Mouse (Mus musculus) neural tube, embryonic 13.5 days (tissue): ENCODE measurements around the gene Higd1b. TPM values are rescaled to one million over a fixed set of nuclear protein-coding genes. Genes with fewer than 3 reads are reported as not detected.

Experiments
- ATAC-seq: fragments of 200-750 bp; cut with Nextera tagmentation; 2 replicates; pipeline ENCODE4 v1.8.0; 2017; ENCODE audit warnings: low read depth, mild to moderate bottlenecking, moderate TSS enrichment, moderate library complexity
- H3K27ac ChIP-seq: fragments of 300-500 bp; sonication (generic); replicated peaks from 2 replicates; pipeline ENCODE4 v1.5.1; 2015; ENCODE audit warnings: moderate library complexity, mild to moderate bottlenecking, inconsistent platforms
- H3K27me3 ChIP-seq: fragments of 300-500 bp; sonication (generic); 2 replicates; pipeline ENCODE4 v1.6.1; 2015; ENCODE audit warnings: mild to moderate bottlenecking, inconsistent platforms
- H3K36me3 ChIP-seq: fragments of 300-500 bp; sonication (generic); 2 replicates; pipeline ENCODE4 v1.6.1; 2015; ENCODE audit warnings: mild to moderate bottlenecking, inconsistent platforms
- H3K4me1 ChIP-seq: fragments of 300-500 bp; sonication (generic); replicated peaks from 2 replicates; pipeline ENCODE4 v1.6.1; 2015; ENCODE audit warnings: inconsistent platforms
- H3K4me2 ChIP-seq: fragments of 300-500 bp; sonication (generic); 2 replicates; pipeline ENCODE4 v1.6.1; 2015; ENCODE audit warnings: inconsistent platforms, mild to moderate bottlenecking, moderate library complexity
- H3K4me3 ChIP-seq: fragments of 300-500 bp; sonication (generic); 2 replicates; pipeline ENCODE4 v1.5.1; 2015; ENCODE audit warnings: mild to moderate bottlenecking, inconsistent platforms
- H3K9ac ChIP-seq: fragments of 300-500 bp; sonication (generic); 2 replicates; pipeline ENCODE4 v1.6.1; 2015; ENCODE audit warnings: moderate library complexity, mild to moderate bottlenecking, inconsistent platforms
- H3K9me3 ChIP-seq: fragments of 300-500 bp; sonication (generic); 2 replicates; pipeline ENCODE4 v1.6.1; 2016; ENCODE audit warnings: inconsistent platforms
- WGBS: fragments of 180-500 bp; shearing (Covaris S2); methylation state at CpG from one replicate; pipeline ENCODE4 v1.1.7; 2015; 5-methylcytosine and 5-hydroxymethylcytosine counted together
- polyA plus RNA-seq: library from polyadenylated mRNA; unstranded; fragments of >200 nt; fragmentation: Nextera tagmentation; extraction: Ambion mirVana; gene quantifications from 2 replicates; pipeline ENCODE4 v1.2.1, GENCODE M21; 2015

Gene Higd1b
- polyA plus RNA-seq, 1 experiment from 2014 or later: 2.6 TPM

- peak; percentile 19; the same call in 1 of the 2 replicates for ATAC-seq
- peak overlapping the region; percentile 70 for H3K4me3 ChIP-seq
- peaks cover 32% of the 10 kb centered on the region for H3K4me1 ChIP-seq
- WGBS: 5% methylated on average over 14 of the region's 14 CpGs
- no peaks in the 10 kb centered on the region for H3K9me3 ChIP-seq
- peak overlapping the region; percentile 86 for H3K4me2 ChIP-seq
- H3K27ac ChIP-seq: peak overlapping the region; percentile 94
- peak overlapping the region; percentile 91; the same call in 1 of the 2 replicates for H3K9ac ChIP-seq
- H3K36me3 ChIP-seq: no peaks in the 10 kb centered on the region
- peaks cover 12% of the 10 kb centered on the region for H3K27me3 ChIP-seq
Observed at GRCm38 (mm10) chr11:102819783-102820385, 15.8 kb upstream of the Higd1b start.

GRCm38 (mm10) chr11:102820432-102820831 is 15.2 kb upstream of the Higd1b start:
- WGBS: 8% methylated on average over 3 of the region's 3 CpGs
- no peaks in the 10 kb centered on the region for H3K9me3 ChIP-seq

GRCm38 (mm10) chr11:102821231-102821630 is 14.4 kb upstream of the Higd1b start:
- ATAC-seq: no peak
- 64% methylated on average over 6 of the region's 6 CpGs for WGBS
- Histone ChIP-seq H3K4me3 (no peak overlapping the region), H3K4me1 (peaks cover 26% of the 10 kb centered on the region), H3K9ac (no peak overlapping the region), H3K4me2 (no peak overlapping the region), H3K27ac (no peak overlapping the region), H3K27me3 (peaks cover 12% of the 10 kb centered on the region), H3K36me3 (no peaks in the 10 kb centered on the region), H3K9me3 (no peaks in the 10 kb centered on the region)

More at GRCm38 (mm10) chr11:102820432-102820831, 15.2 kb upstream of the Higd1b start:
- Histone ChIP-seq H3K27ac (no peak overlapping the region), H3K27me3 (peaks cover 12% of the 10 kb centered on the region), H3K4me1 (peaks cover 32% of the 10 kb centered on the region), H3K4me2 (no peak overlapping the region), H3K9ac (no peak overlapping the region), H3K4me3 (no peak overlapping the region), H3K36me3 (no peaks in the 10 kb centered on the region)
- no peak for ATAC-seq

- H3K27me3 ChIP-seq: peaks cover 3% of the 10 kb centered on the region; the same call in 1 of the 2 replicates
- no peak overlapping the region for H3K27ac ChIP-seq
- 77% methylated on average over 2 of the region's 2 CpGs for WGBS
Observed at GRCm38 (mm10) chr11:102826476-102826875, 9.2 kb upstream of the Higd1b start.

GRCm38 (mm10) chr11:102827097-102827496 is 8.6 kb upstream of the Higd1b start:
- Histone ChIP-seq H3K27me3 (peaks cover 3% of the 10 kb centered on the region; the same call in 1 of the 2 replicates), H3K9me3 (0 out of 2 replicates have a peak, but pooled peaks cover 6% of the 10 kb centered on the region), H3K36me3 (no peaks in the 10 kb centered on the region), H3K4me3 (no peak overlapping the region), H3K27ac (no peak overlapping the region), H3K4me2 (no peak overlapping the region), H3K9ac (no peak overlapping the region), H3K4me1 (no peaks in the 10 kb centered on the region)
- 47% methylated on average over 4 of the region's 4 CpGs for WGBS
- no peak for ATAC-seq

More at GRCm38 (mm10) chr11:102826476-102826875, 9.2 kb upstream of the Higd1b start:
- 0 out of 2 replicates have a peak, but pooled peaks cover 6% of the 10 kb centered on the region for H3K9me3 ChIP-seq
- no peak for ATAC-seq
- H3K4me3 ChIP-seq: no peak overlapping the region
- H3K9ac ChIP-seq: no peak overlapping the region
- no peak overlapping the region for H3K4me2 ChIP-seq
- H3K36me3 ChIP-seq: no peaks in the 10 kb centered on the region
- H3K4me1 ChIP-seq: no peaks in the 10 kb centered on the region

- ATAC-seq: no peak
- Histone ChIP-seq H3K36me3 (no peaks in the 10 kb centered on the region), H3K4me1 (0 out of 2 replicates have a peak, but pooled peaks cover 4% of the 10 kb centered on the region), H3K27me3 (no peaks in the 10 kb centered on the region), H3K4me3 (no peak overlapping the region), H3K9me3 (0 out of 2 replicates have a peak, but pooled peaks cover 6% of the 10 kb centered on the region), H3K27ac (no peak overlapping the region), H3K9ac (no peak overlapping the region), H3K4me2 (no peak overlapping the region)
- 81% methylated on average over 4 of the region's 4 CpGs for WGBS
Observed at GRCm38 (mm10) chr11:102830276-102830675, 5.4 kb upstream of the Higd1b start.

- Histone ChIP-seq H3K9ac (no peak overlapping the region), H3K27me3 (no peaks in the 10 kb centered on the region), H3K4me3 (no peak overlapping the region), H3K4me1 (0 out of 2 replicates have a peak, but pooled peaks cover 4% of the 10 kb centered on the region), H3K36me3 (peaks cover 17% of the 10 kb centered on the region), H3K27ac (no peak overlapping the region), H3K9me3 (0 out of 2 replicates have a peak, but pooled peaks cover 6% of the 10 kb centered on the region), H3K4me2 (no peak overlapping the region)
- ATAC-seq: no peak
- WGBS: 74% methylated on average over 18 of the region's 18 CpGs
Observed at GRCm38 (mm10) chr11:102832700-102833297, 2.9 kb upstream of the Higd1b start.

- Histone ChIP-seq H3K9me3 (no peaks in the 10 kb centered on the region), H3K4me2 (no peak overlapping the region), H3K4me3 (no peak overlapping the region), H3K9ac (no peak overlapping the region), H3K27me3 (no peaks in the 10 kb centered on the region), H3K27ac (no peak overlapping the region), H3K36me3 (peaks cover 31% of the 10 kb centered on the region), H3K4me1 (0 out of 2 replicates have a peak, but pooled peaks cover 4% of the 10 kb centered on the region)
- WGBS: 77% methylated on average over 10 of the region's 10 CpGs
- ATAC-seq: no peak
Observed at GRCm38 (mm10) chr11:102834219-102834618, 1.4 kb upstream of the Higd1b start.

- ATAC-seq: no peak
- Histone ChIP-seq H3K4me1 (0 out of 2 replicates have a peak, but pooled peaks cover 4% of the 10 kb centered on the region), H3K4me2 (no peak overlapping the region), H3K27me3 (no peaks in the 10 kb centered on the region), H3K36me3 (peaks cover 51% of the 10 kb centered on the region), H3K9me3 (no peaks in the 10 kb centered on the region), H3K27ac (no peak overlapping the region), H3K4me3 (no peak overlapping the region), H3K9ac (no peak overlapping the region)
- 84% methylated on average over 9 of the region's 9 CpGs for WGBS
Observed at GRCm38 (mm10) chr11:102836146-102836545, 497 bp downstream of the Higd1b start.

- no peak overlapping the region for H3K4me3 ChIP-seq
- H3K36me3 ChIP-seq: peaks cover 63% of the 10 kb centered on the region
- ATAC-seq: no peak
- H3K9me3 ChIP-seq: no peaks in the 10 kb centered on the region
- H3K9ac ChIP-seq: no peak overlapping the region
- WGBS: 86% methylated on average over 1 of the region's 1 CpGs
- no peak overlapping the region for H3K4me2 ChIP-seq
- 0 out of 2 replicates have a peak, but pooled peaks cover 4% of the 10 kb centered on the region for H3K4me1 ChIP-seq
- no peak overlapping the region for H3K27ac ChIP-seq
- no peaks in the 10 kb centered on the region for H3K27me3 ChIP-seq
Observed at GRCm38 (mm10) chr11:102837385-102837784, 1.7 kb downstream of the Higd1b start.

- ATAC-seq: no peak
- WGBS: 89% methylated on average over 2 of the region's 2 CpGs
- Histone ChIP-seq H3K27ac (no peak overlapping the region), H3K4me1 (0 out of 2 replicates have a peak, but pooled peaks cover 4% of the 10 kb centered on the region), H3K27me3 (no peaks in the 10 kb centered on the region), H3K9me3 (no peaks in the 10 kb centered on the region), H3K36me3 (peaks cover 70% of the 10 kb centered on the region), H3K4me2 (no peak overlapping the region), H3K9ac (no peak overlapping the region), H3K4me3 (no peak overlapping the region)
Observed at GRCm38 (mm10) chr11:102838126-102838525, 2.5 kb downstream of the Higd1b start.

GRCm38 (mm10) chr11:102838616-102839150 is 3.0 kb downstream of the Higd1b start:
- no peaks in the 10 kb centered on the region for H3K27me3 ChIP-seq
- no peak overlapping the region for H3K4me2 ChIP-seq
- 0 out of 2 replicates have a peak, but pooled peaks cover 4% of the 10 kb centered on the region for H3K4me1 ChIP-seq
- H3K9me3 ChIP-seq: no peaks in the 10 kb centered on the region
- 0 out of 2 replicates have a peak overlapping the region, but pooled peaks have one; percentile 23 for H3K27ac ChIP-seq
- no peak overlapping the region for H3K9ac ChIP-seq
- 88% methylated on average over 9 of the region's 9 CpGs for WGBS
- peaks cover 76% of the 10 kb centered on the region for H3K36me3 ChIP-seq
- H3K4me3 ChIP-seq: no peak overlapping the region
- ATAC-seq: no peak
